Mouse (Mus musculus) retina, postnatal 1 day (tissue): ENCODE measurements around the gene Map2k4.
A peak's percentile ranks its signal among the peaks of the same experiment; 100 is the strongest.

Experiments
- DNase-seq: peaks from one replicate; pipeline ENCODE4 v3.0.0-alpha.2; 2012

Map2k4 gene

GRCm38 (mm10) chr11:65788154-65788553 lies at the start of gene Map2k4:
Gene Map2k4 (minus strand): TSS chr11:65788297.
- peak; percentile 94 for DNase-seq

- no peak for DNase-seq
These were observed 36.5 kb upstream of the Map2k4 start for GRCm38 (mm10) chr11:65824556-65824955.

GRCm38 (mm10) chr11:65820877-65821276 lies 32.8 kb upstream of the Map2k4 start:
- peak; percentile 84 for DNase-seq

- peak; percentile 43 for DNase-seq
These were observed 32.2 kb upstream of the Map2k4 start for GRCm38 (mm10) chr11:65820280-65820679.

GRCm38 (mm10) chr11:65818193-65818592 lies 30.1 kb upstream of the Map2k4 start:
- DNase-seq, result no peak

GRCm38 (mm10) chr11:65816237-65816636 lies 28.1 kb upstream of the Map2k4 start:
- DNase-seq, result no peak

- no peak for DNase-seq
These were observed 26.3 kb upstream of the Map2k4 start for GRCm38 (mm10) chr11:65814381-65814780.

- DNase-seq, result no peak
These were observed 24.0 kb upstream of the Map2k4 start for GRCm38 (mm10) chr11:65812088-65812487.

- no peak for DNase-seq
These were observed 19.5 kb upstream of the Map2k4 start for GRCm38 (mm10) chr11:65807601-65808000.

GRCm38 (mm10) chr11:65806909-65807504 lies 18.9 kb upstream of the Map2k4 start, which contains the start of gene Zkscan6:
Gene Zkscan6 (plus strand): TSS chr11:65807175.
- peak; percentile 96 for DNase-seq

- DNase-seq, result no peak
These were observed 18.3 kb upstream of the Map2k4 start for GRCm38 (mm10) chr11:65806321-65806904.

GRCm38 (mm10) chr11:65801899-65802298 lies 13.8 kb upstream of the Map2k4 start:
- DNase-seq, result no peak

GRCm38 (mm10) chr11:65795896-65796295 lies 7.8 kb upstream of the Map2k4 start:
- DNase-seq, result no peak

- DNase-seq, result no peak
These were observed 6.5 kb upstream of the Map2k4 start for GRCm38 (mm10) chr11:65794428-65795219.

GRCm38 (mm10) chr11:65787421-65788151 lies 511 bp downstream of the Map2k4 start:
- DNase-seq, result peak; percentile 47

GRCm38 (mm10) chr11:65786160-65786559 lies 1.9 kb downstream of the Map2k4 start:
- no peak for DNase-seq

GRCm38 (mm10) chr11:65781596-65781995 lies 6.5 kb downstream of the Map2k4 start:
- DNase-seq, result no peak

GRCm38 (mm10) chr11:65779578-65779977 lies 8.5 kb downstream of the Map2k4 start:
- DNase-seq, result no peak

GRCm38 (mm10) chr11:65779066-65779465 lies 9.0 kb downstream of the Map2k4 start:
- DNase-seq, result no peak

GRCm38 (mm10) chr11:65777810-65778209 lies 10.3 kb downstream of the Map2k4 start:
- DNase-seq, result no peak

- no peak for DNase-seq
These were observed 11.0 kb downstream of the Map2k4 start for GRCm38 (mm10) chr11:65776906-65777611.

- no peak for DNase-seq
These were observed 14.0 kb downstream of the Map2k4 start for GRCm38 (mm10) chr11:65773946-65774656.
